Mouse (Mus musculus) heart, embryonic 10.5 days (tissue): ENCODE measurements at regions not wholly inside any gene's neighbourhood (a gene's known extent, or its start where the extent isn't known, plus 50 kb on each side); places are given as distances from the start of the nearest gene placed in this dataset.

Experiments used
- DNase-seq: peaks from one replicate; pipeline ENCODE4 v3.0.0-alpha.2; 2017; ENCODE audit warnings: low spot score
- H3K27ac ChIP-seq: fragments of 300-500 bp; sonication (generic); 2 replicates; pipeline ENCODE4 v1.5.1; 2016; ENCODE audit warnings: mild to moderate bottlenecking
- H3K27me3 ChIP-seq: fragments of 300-500 bp; sonication (generic); 2 replicates; pipeline ENCODE4 v1.6.1; 2016; ENCODE audit warnings: mild to moderate bottlenecking; ENCODE audit not compliant: poor library complexity, insufficient read depth, severe bottlenecking
- H3K36me3 ChIP-seq: fragments of 300-500 bp; sonication (generic); 2 replicates; pipeline ENCODE4 v1.6.1; 2016; ENCODE audit warnings: mild to moderate bottlenecking, moderate library complexity
- H3K4me1 ChIP-seq: fragments of 300-500 bp; sonication (generic); 2 replicates; pipeline ENCODE4 v1.6.1; 2016; ENCODE audit warnings: mild to moderate bottlenecking
- H3K4me3 ChIP-seq: fragments of 300-500 bp; sonication (generic); 2 replicates; pipeline ENCODE4 v1.5.1; 2016; ENCODE audit warnings: mild to moderate bottlenecking, moderate library complexity
- H3K9me3 ChIP-seq: fragments of 300-500 bp; sonication (generic); 2 replicates; pipeline ENCODE4 v1.6.1; 2016; ENCODE audit warnings: mild to moderate bottlenecking, moderate library complexity
- WGBS: fragments of 180-500 bp; shearing (Covaris S2); methylation state at CpG from one replicate; pipeline ENCODE4 v1.1.7; 2016; 5-methylcytosine and 5-hydroxymethylcytosine counted together

- 92% methylated on average over 4 of the region's 4 CpGs for WGBS
- no peaks in the 10 kb centered on the region for H3K27me3 ChIP-seq
- peaks cover 27% of the 10 kb centered on the region for H3K4me1 ChIP-seq
Measured at GRCm38 (mm10) chr14:46706462-46706861, 53.9 kb upstream of the Cdkn3 start.

DNA sequence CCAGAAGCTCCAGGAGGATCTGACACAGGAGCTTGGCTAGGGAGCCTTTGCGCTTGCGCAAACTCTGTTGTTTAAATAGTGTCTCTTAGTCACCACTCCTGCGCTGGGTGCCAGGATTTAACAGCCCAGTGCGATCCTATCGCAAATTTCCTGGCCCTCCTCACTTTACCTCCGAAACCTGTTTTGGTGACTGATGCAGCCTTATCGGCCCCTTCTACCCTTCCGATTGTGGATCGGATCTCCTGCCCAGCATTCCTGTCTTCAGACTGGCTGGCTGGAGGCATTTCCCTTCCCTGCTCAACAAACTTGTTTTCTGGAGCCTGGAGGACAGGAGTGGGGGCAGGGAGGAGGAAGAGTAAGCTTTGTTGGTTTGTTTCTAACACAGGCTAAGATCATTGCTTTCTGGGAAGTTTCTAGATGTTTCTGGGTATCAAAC lies 56.0 kb upstream of the Cdkn3 start:
- peak overlapping the region; percentile 83 for H3K27ac ChIP-seq
- DNase-seq, result no peak
- H3K27me3 ChIP-seq, result no peaks in the 10 kb centered on the region

More at GRCm38 (mm10) chr14:46706462-46706861, 53.9 kb upstream of the Cdkn3 start:
- H3K27ac ChIP-seq, result no peak overlapping the region
- no peaks in the 10 kb centered on the region for H3K9me3 ChIP-seq
- H3K36me3 ChIP-seq, result no peaks in the 10 kb centered on the region
- H3K4me3 ChIP-seq, result no peak overlapping the region
- DNase-seq, result no peak

DNA sequence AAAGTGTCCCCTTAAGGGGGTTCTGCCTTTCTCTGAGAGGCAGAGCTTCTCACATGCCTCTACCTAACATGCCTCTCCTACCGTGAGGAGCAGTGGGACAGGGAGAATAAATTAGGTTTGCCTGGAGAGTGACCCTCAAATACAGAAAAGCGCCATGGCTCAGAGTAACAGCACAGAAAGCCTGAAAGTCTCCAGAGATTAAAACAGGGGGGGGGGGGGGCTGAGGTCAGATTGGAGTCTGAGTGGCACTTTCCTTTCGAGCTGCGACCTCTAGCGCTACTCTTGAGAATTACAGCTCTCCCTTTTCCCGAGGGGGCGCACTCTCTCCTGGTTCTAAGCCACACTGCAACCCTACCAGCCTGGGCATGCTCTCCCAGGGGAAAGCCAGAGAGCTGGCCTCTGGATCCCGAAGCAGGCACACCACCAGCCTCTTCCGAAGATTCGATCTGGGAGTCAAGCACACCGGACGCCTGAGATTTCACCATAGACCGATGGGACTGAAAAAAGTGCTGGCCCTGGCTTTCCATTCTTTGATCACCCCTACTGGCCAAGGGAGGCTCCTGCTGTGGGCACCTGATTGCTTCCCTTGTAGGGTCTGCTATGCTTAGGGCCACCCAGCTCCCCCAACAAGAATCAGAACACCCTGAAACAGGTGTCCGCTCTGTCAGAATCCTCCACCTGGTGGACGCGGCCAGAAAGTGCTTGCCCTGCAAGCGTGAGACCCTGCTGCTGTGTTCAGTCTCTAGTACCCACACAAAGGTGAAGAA lies 57.5 kb upstream of the Cdkn3 start:
- H3K4me1 ChIP-seq, result peaks cover 17% of the 10 kb centered on the region
- DNase-seq, result peak; percentile 79
- WGBS, result 29% methylated on average over 17 of the region's 17 CpGs
- no peaks in the 10 kb centered on the region for H3K27me3 ChIP-seq
- peak overlapping the region; percentile 52; the same call in 1 of the 2 replicates for H3K27ac ChIP-seq
- no peaks in the 10 kb centered on the region for H3K36me3 ChIP-seq
- no peaks in the 10 kb centered on the region for H3K9me3 ChIP-seq
- H3K4me3 ChIP-seq, result no peak overlapping the region

More for the DNA sequence above, 56.0 kb upstream of the Cdkn3 start:
- 27% methylated on average over 9 of the region's 9 CpGs for WGBS
- Histone ChIP-seq H3K4me1 (peaks cover 17% of the 10 kb centered on the region), H3K9me3 (no peaks in the 10 kb centered on the region), H3K4me3 (peak overlapping the region; percentile 45), H3K36me3 (no peaks in the 10 kb centered on the region)

DNA sequence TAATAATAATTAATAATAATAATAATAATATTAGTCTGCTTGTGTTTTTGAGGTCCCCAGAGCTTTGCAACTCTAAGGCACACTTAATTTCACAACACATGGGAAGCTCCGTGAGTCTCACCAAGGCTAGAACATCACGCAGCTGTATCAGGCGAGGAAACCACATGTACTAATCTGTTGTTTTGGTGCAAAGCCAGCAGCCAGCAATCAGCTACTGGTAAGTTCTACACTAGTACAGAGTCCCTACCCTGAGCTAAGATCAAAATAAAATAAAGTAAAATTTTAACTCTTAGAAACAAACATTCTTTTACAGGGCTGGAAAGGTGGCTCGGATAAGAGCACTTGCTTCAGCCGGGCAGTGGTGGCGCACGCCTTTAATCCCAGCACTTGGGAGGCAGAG lies 67.8 kb upstream of the Cdkn3 start:
- Histone ChIP-seq H3K27me3 (no peaks in the 10 kb centered on the region), H3K4me1 (no peaks in the 10 kb centered on the region), H3K9me3 (no peaks in the 10 kb centered on the region), H3K36me3 (no peaks in the 10 kb centered on the region), H3K27ac (no peak overlapping the region), H3K4me3 (no peak overlapping the region)
- WGBS, result 91% methylated on average over 7 of the region's 7 CpGs
- no peak for DNase-seq

- H3K27ac ChIP-seq, result no peak overlapping the region
- H3K27me3 ChIP-seq, result no peaks in the 10 kb centered on the region
- DNase-seq, result no peak
- no peaks in the 10 kb centered on the region for H3K4me1 ChIP-seq
- no peaks in the 10 kb centered on the region for H3K9me3 ChIP-seq
- H3K36me3 ChIP-seq, result no peaks in the 10 kb centered on the region
- WGBS, result 89% methylated on average over 2 of the region's 2 CpGs
- no peak overlapping the region for H3K4me3 ChIP-seq
Measured at GRCm38 (mm10) chr14:46692067-46692466, 68.3 kb upstream of the Cdkn3 start.

- Histone ChIP-seq H3K4me1 (peaks cover 21% of the 10 kb centered on the region; the same call in 1 of the 2 replicates), H3K27ac (no peak overlapping the region), H3K27me3 (no peaks in the 10 kb centered on the region), H3K4me3 (no peak overlapping the region), H3K9me3 (no peaks in the 10 kb centered on the region), H3K36me3 (no peaks in the 10 kb centered on the region)
- WGBS, result 75% methylated on average over 6 of the region's 6 CpGs
- DNase-seq, result no peak
Measured at GRCm38 (mm10) chr14:46682728-46683127, 77.6 kb upstream of the Cdkn3 start.

DNA sequence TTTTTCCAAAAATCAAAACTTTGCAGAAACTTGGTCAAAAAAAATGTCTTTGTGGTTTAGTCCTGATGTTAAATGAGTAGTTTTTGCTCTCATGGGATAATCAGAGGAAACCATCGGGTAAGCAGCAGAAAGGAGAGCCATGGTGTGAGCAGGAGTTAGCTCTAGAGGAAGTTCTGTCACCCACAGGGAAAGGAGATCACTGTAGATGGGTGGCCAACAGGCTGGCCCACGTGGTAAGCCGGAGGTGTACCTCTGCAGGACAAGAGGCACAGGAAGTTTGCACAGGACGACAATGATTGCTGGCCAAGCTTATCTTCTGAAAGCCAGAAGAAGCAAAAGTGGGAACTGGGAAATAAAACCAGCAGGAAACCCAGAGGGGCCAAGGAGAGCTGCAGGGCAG lies 81.4 kb upstream of the Cdkn3 start:
- no peaks in the 10 kb centered on the region for H3K36me3 ChIP-seq
- H3K4me3 ChIP-seq, result no peak overlapping the region
- peak overlapping the region; percentile 36; the same call in 1 of the 2 replicates for H3K27ac ChIP-seq
- H3K9me3 ChIP-seq, result no peaks in the 10 kb centered on the region
- H3K27me3 ChIP-seq, result no peaks in the 10 kb centered on the region
- 40% methylated on average over 4 of the region's 4 CpGs for WGBS
- H3K4me1 ChIP-seq, result peaks cover 37% of the 10 kb centered on the region; the same call in 1 of the 2 replicates
- no peak for DNase-seq

DNA sequence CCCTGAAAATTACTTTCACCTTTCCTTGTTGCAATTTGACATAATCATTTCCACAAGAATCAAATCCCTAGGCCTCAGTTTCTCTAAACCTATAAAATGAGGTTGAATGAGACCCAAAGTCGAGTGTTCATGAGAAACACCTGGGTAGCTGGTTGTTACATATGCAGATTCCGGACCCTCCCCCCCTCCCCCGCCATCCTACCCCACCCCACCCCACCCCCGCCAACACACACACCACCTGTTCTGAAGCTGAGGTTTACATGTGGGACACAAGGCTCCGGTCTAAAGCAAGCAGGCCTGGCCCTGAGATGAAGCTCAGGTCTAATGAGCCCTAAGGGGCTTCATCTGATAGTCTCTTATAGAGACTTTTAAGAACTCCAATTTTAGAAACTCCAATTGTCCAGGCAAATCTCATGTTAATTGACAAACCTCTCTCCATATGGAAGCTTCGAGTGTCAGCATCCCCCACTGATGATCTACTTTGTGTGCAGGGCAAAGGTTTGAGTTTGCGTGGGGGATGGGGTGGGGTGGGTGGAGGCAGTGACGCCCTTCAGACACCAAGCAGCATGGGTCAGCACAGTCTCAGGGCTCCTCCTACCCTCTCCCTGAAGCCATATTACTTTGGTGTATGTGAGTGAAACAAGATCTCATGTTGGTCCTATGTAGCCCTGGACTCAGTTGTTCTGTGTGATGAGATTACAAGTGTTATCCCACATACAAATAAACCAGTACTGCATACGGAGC lies 88.7 kb upstream of the Cdkn3 start:
- no peak for DNase-seq
- Histone ChIP-seq H3K27me3 (no peaks in the 10 kb centered on the region), H3K9me3 (no peaks in the 10 kb centered on the region)

DNA sequence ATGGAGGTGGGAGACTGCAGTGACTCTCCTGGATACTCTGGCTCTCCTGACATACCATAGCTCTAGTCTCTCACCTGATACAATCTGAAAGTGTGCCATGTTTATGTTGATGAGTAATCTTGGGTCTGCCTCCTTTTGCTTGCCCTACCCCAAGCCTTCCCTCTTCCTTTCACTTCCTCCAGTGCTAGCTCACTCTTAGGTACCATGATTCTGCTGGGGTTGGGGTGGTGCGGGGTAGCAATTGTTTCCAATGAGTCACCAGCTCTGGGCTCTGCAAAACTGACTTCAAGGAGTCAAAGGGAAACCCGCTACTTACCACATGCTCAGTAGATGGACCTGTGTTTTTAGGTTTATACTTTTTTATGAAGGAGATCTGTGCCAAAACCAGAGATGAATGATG lies 89.3 kb upstream of the Cdkn3 start:
- DNase-seq, result no peak
- no peak overlapping the region for H3K4me3 ChIP-seq
- no peak overlapping the region for H3K27ac ChIP-seq
- H3K36me3 ChIP-seq, result no peaks in the 10 kb centered on the region
- H3K27me3 ChIP-seq, result no peaks in the 10 kb centered on the region
- H3K9me3 ChIP-seq, result no peaks in the 10 kb centered on the region
- WGBS, result 85% methylated on average over 2 of the region's 2 CpGs
- H3K4me1 ChIP-seq, result peaks cover 25% of the 10 kb centered on the region; the same call in 1 of the 2 replicates

More for the DNA sequence above, 88.7 kb upstream of the Cdkn3 start:
- Histone ChIP-seq H3K36me3 (no peaks in the 10 kb centered on the region), H3K4me3 (no peak overlapping the region), H3K4me1 (peaks cover 25% of the 10 kb centered on the region; the same call in 1 of the 2 replicates), H3K27ac (no peak overlapping the region)
- 83% methylated on average over 9 of the region's 9 CpGs for WGBS

DNA sequence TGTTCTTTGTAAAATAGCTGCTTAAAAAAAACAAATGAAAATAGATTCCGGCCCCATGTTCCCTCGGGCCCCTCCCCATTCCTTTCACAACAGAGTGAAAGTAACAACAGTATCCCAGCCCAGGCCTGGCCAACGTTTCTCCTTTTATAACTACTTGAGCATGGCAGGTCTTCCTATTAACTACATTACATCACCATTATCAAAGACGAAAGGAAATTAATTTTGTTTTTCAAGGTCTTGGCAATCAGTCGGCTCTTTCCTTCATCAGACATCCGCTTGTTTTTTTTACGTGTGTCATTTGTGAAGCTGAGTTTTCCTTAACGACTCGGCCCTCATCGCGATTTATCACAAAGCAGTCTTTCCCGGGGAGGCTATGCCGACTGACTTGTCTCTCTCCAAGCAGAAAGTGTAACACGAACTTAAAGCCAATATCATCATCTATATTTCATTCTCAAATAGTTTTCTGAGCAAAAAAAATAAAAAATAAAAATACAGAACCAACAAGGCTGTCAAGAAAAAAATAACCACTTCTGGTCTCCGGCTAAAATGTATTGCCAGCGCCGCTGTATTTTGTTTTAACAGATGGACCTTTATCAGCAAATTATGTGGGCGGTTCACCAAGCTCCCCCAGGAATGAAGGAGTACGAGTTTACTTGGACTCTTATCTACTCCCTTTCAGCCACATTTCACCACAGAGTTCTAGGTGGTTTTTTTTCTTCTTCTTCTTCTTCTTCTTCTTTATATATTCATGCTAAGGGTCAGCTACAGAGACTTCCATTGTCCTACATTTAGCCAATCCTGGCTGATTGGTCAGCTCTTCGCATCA lies 89.9 kb upstream of the Cdkn3 start:
- DNase-seq, result no peak
- Histone ChIP-seq H3K4me1 (peaks cover 19% of the 10 kb centered on the region; the same call in 1 of the 2 replicates), H3K27ac (no peak overlapping the region), H3K4me3 (no peak overlapping the region), H3K36me3 (no peaks in the 10 kb centered on the region), H3K9me3 (no peaks in the 10 kb centered on the region), H3K27me3 (no peaks in the 10 kb centered on the region)
- WGBS, result 68% methylated on average over 20 of the region's 20 CpGs

- Histone ChIP-seq H3K36me3 (no peaks in the 10 kb centered on the region), H3K27ac (no peak overlapping the region), H3K27me3 (no peaks in the 10 kb centered on the region), H3K4me3 (no peak overlapping the region), H3K9me3 (no peaks in the 10 kb centered on the region), H3K4me1 (peaks cover 14% of the 10 kb centered on the region)
- no peak for DNase-seq
- 89% methylated on average over 3 of the region's 3 CpGs for WGBS
Measured at GRCm38 (mm10) chr14:46668275-46668674, 92.1 kb upstream of the Cdkn3 start.

DNA sequence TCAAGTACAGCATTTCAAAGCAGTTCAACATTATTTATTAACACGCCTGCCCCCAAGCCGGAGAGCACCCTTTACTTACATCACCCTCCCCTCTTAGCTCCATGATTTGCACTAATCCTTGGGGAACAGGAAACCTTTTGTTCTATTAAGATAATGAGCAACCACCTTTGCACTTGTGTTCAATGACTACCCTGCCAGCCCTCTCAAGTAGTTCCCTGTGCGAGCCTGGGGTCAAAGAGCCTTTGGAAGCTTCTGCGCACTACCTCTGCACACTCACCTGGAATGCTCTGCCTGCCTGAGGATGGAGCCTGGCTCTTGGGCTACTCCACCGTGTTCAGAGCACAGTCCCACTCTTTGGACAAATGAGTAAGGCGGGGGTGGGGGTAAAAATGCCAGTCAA lies 96.0 kb upstream of the Cdkn3 start:
- no peaks in the 10 kb centered on the region for H3K36me3 ChIP-seq
- H3K27me3 ChIP-seq, result no peaks in the 10 kb centered on the region
- H3K4me1 ChIP-seq, result peaks cover 36% of the 10 kb centered on the region
- H3K27ac ChIP-seq, result no peak overlapping the region
- no peak overlapping the region for H3K4me3 ChIP-seq
- WGBS, result 75% methylated on average over 6 of the region's 6 CpGs
- no peak for DNase-seq
- H3K9me3 ChIP-seq, result no peaks in the 10 kb centered on the region
